Mouse (Mus musculus) adrenal gland, postnatal 25 days (tissue): ENCODE results near the gene 2010111I01Rik. TPM values are rescaled to one million over a fixed set of nuclear protein-coding genes. Genes with fewer than 3 reads are reported as not detected.
"Not testable (repeated sequence)": the region's sequence is repeated elsewhere in the genome, so short reads cannot be mapped to it uniquely, and the experiment has no call there.

ENCODE experiments used
- DNase-seq: peaks from one replicate; pipeline ENCODE4 v3.0.0; 2021; ENCODE audit warnings: mixed read lengths
- total RNA-seq: library from RNA; stranded (reverse); gene quantifications from 2 replicates; pipeline ENCODE4 v1.2.3, GENCODE M21; 2021

The 2010111I01Rik gene
- total RNA-seq, 1 experiment from 2014 or later: 153 TPM

GRCm38 (mm10) chr13:62955997-62956396 lies 8.7 kb upstream of the 2010111I01Rik start:
- no peak for DNase-seq

- no peak for DNase-seq
Observed at GRCm38 (mm10) chr13:62956776-62957175, 7.9 kb upstream of the 2010111I01Rik start.

- no peak for DNase-seq
Observed at GRCm38 (mm10) chr13:62963358-62963757, 1.3 kb upstream of the 2010111I01Rik start.

- DNase-seq: no peak
Observed at GRCm38 (mm10) chr13:62968223-62968622, 3.5 kb downstream of the 2010111I01Rik start.

- DNase-seq: no peak
Observed at GRCm38 (mm10) chr13:62970515-62971269, 6.0 kb downstream of the 2010111I01Rik start.

- DNase-seq: no peak
Observed at GRCm38 (mm10) chr13:62972403-62972802, 7.7 kb downstream of the 2010111I01Rik start.

GRCm38 (mm10) chr13:62973111-62973510 lies 8.4 kb downstream of the 2010111I01Rik start:
- DNase-seq: no peak

GRCm38 (mm10) chr13:62978104-62978503 lies 13.4 kb downstream of the 2010111I01Rik start:
- peak; percentile 7 for DNase-seq

- no peak for DNase-seq
Observed at GRCm38 (mm10) chr13:62978784-62979183, 14.1 kb downstream of the 2010111I01Rik start.

GRCm38 (mm10) chr13:62979215-62979614 lies 14.5 kb downstream of the 2010111I01Rik start:
- DNase-seq: no peak

- no peak for DNase-seq
Observed at GRCm38 (mm10) chr13:62980131-62980530, 15.4 kb downstream of the 2010111I01Rik start.

GRCm38 (mm10) chr13:62984485-62984884 lies 19.8 kb downstream of the 2010111I01Rik start:
- DNase-seq: no peak

- DNase-seq: no peak
Observed at GRCm38 (mm10) chr13:62989891-62990490, 25.3 kb downstream of the 2010111I01Rik start.

- no peak for DNase-seq
Observed at GRCm38 (mm10) chr13:62993543-62994477, 29.1 kb downstream of the 2010111I01Rik start.

GRCm38 (mm10) chr13:62996767-62997166 lies 32.1 kb downstream of the 2010111I01Rik start:
- no peak for DNase-seq

- DNase-seq: not testable (repeated sequence)
Observed at GRCm38 (mm10) chr13:63007491-63007890, 42.8 kb downstream of the 2010111I01Rik start.

- DNase-seq: peak; percentile 7
Observed at GRCm38 (mm10) chr13:63010345-63011090, 45.8 kb downstream of the 2010111I01Rik start.

- no peak for DNase-seq
Observed at GRCm38 (mm10) chr13:63014353-63014752, 49.7 kb downstream of the 2010111I01Rik start.

GRCm38 (mm10) chr13:63015362-63015761 lies 50.7 kb downstream of the 2010111I01Rik start:
- DNase-seq: no peak

- DNase-seq: no peak
Observed at GRCm38 (mm10) chr13:63016056-63016455, 51.4 kb downstream of the 2010111I01Rik start.
